Mouse (Mus musculus) E14TG2a.4 (cell line): ENCODE measurements around the gene Lexm.
A peak's percentile ranks its signal among the peaks of the same experiment; 100 is the strongest.

Source experiments
- H3K27me3 ChIP-seq: 2 replicates; pipeline ENCODE4 v1.6.1; 2014; ENCODE audit warnings: low read length, control low read depth; ENCODE audit not compliant: insufficient read depth
- H3K36me3 ChIP-seq: 2 replicates; pipeline ENCODE4 v1.6.1; 2014; ENCODE audit warnings: low read length, control low read depth; ENCODE audit not compliant: insufficient read depth
- H3K4me1 ChIP-seq: replicated peaks from 2 replicates; pipeline ENCODE4 v1.6.1; 2014; ENCODE audit warnings: low read depth, low read length, control low read depth
- H3K4me3 ChIP-seq: replicated peaks from 2 replicates; pipeline ENCODE4 v1.5.1; 2014; ENCODE audit warnings: mild to moderate bottlenecking, low read length
- H3K9me3 ChIP-seq: 2 replicates; pipeline ENCODE4 v1.6.1; 2014; ENCODE audit warnings: low read length, control low read depth
- CTCF ChIP-seq: conservative IDR thresholded peaks from 2 replicates; pipeline ENCODE4 v1.5.1; 2014; ENCODE audit warnings: low read length
- NANOG ChIP-seq: IDR thresholded peaks from 2 replicates; pipeline ENCODE4 v1.6.1; 2014; ENCODE audit warnings: borderline replicate concordance, low read length, mixed read lengths
- POU5F1 ChIP-seq: IDR thresholded peaks from 2 replicates; pipeline ENCODE4 v1.6.1; 2014; ENCODE audit warnings: low read length, borderline replicate concordance

Gene Lexm

GRCm38 (mm10) chr4:106584665-106585064, 32.4 kb downstream of the Lexm start:
- TF ChIP-seq CTCF (no peak), POU5F1 (no peak), NANOG (no peak)
- Histone ChIP-seq H3K27me3 (no peaks in the 10 kb centered on the region), H3K36me3 (peaks cover 98% of the 10 kb centered on the region), H3K4me1 (peaks cover 97% of the 10 kb centered on the region), H3K9me3 (no peaks in the 10 kb centered on the region), H3K4me3 (no peak overlapping the region)

DNA sequence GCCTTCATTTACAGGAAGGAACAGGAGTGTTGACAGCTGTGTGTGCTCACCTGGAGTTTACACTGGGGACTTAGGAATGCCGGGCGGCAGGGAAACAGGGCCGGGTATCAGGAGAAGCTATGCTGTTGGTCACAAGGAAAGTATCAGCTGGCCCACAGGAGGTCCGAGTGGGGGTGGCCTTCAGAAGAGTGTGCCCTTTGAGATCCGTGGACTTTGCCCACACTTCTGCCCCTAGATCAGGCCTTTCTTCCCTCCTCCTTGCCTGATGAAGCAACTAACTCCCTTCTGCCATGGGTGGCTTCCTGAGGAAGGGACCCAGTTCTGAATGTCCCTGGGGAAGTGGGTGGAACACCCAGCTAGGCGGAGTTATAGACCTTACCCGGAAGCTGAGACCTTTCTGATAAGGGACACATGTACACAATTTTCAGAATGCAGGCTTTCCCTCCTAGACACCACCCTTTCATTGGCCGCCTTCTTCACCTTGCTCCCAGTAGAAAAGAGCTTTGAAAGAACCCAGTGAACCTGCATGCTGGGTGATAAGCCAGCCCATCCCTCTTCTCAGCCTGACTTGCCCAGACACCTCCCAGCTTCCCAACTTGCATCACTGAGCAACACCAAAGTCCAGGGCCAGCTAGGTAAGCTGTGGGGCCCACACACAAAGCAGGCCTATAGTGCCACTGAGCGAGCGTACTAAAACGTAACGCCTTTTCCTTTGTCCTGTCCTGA, 34.5 kb downstream of the Lexm start:
- H3K36me3 ChIP-seq, result peaks cover 97% of the 10 kb centered on the region
- H3K9me3 ChIP-seq, result no peaks in the 10 kb centered on the region
- no peaks in the 10 kb centered on the region for H3K27me3 ChIP-seq
- no peak for TF ChIP-seq POU5F1
- no peak for TF ChIP-seq CTCF
- no peak for TF ChIP-seq NANOG
- peaks cover 80% of the 10 kb centered on the region for H3K4me1 ChIP-seq
- peak overlapping the region; percentile 30 for H3K4me3 ChIP-seq

DNA sequence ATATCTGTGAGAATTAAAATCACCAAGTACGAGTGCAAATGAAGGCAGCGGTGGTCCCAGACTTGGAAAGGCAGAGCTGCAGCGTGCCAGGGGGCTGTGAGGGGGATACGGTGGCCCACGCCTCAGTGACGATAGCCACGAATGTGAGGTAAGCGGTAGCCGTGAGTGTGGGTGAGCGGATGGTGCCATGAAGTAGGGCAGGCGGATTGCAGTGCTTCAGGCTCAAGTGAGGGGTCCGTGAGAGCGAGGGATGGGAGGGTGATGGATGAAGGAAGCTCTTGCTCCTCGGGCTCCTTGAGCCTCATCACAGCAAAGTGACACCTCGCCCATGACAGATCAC, 35.2 kb downstream of the Lexm start:
- Histone ChIP-seq H3K27me3 (no peaks in the 10 kb centered on the region), H3K9me3 (no peaks in the 10 kb centered on the region), H3K4me3 (peak overlapping the region; percentile 30), H3K36me3 (peaks cover 98% of the 10 kb centered on the region), H3K4me1 (peaks cover 79% of the 10 kb centered on the region)
- no peak for TF ChIP-seq POU5F1
- no peak for TF ChIP-seq CTCF
- no peak for TF ChIP-seq NANOG

DNA sequence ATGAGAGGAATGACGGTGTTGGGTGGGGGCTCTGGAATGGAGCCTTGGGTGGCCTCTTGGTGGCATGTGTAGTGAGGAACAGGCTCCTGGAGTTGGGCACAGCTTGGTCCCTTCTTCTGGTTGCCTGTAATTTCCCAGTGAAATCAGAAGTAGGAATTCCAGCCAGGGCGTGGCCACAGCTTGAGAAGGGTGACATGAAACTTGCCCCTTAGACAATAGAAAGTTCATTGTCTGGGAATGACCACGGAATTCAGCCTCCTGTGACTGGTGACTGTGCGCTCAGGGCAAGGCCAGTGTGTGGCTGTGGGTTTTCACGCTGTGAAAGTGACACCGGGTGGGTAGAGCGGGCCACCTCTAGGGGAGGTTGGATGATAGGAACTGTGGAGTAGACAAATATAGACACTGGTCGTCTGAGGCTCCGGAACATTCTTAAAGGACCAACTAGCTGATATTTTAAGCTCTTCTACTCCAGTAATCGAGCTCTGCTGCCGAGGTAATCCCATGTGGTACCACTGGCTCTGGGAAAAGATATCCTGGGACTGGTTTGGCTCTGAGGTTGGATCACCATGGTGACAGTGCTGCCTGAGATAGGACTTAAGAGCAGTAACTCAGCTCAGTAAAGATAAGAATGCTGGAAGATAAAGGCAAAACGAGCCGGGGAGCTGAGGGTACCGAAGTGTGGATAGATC, 35.7 kb downstream of the Lexm start:
- no peak for TF ChIP-seq NANOG
- TF ChIP-seq CTCF, result no peak
- no peak for TF ChIP-seq POU5F1
- H3K9me3 ChIP-seq, result no peaks in the 10 kb centered on the region
- H3K4me1 ChIP-seq, result peaks cover 79% of the 10 kb centered on the region
- no peaks in the 10 kb centered on the region for H3K27me3 ChIP-seq
- peak overlapping the region; percentile 30 for H3K4me3 ChIP-seq
- peaks cover 98% of the 10 kb centered on the region for H3K36me3 ChIP-seq

GRCm38 (mm10) chr4:106577511-106577910, 39.5 kb downstream of the Lexm start:
- H3K4me1 ChIP-seq, result peaks cover 74% of the 10 kb centered on the region
- H3K36me3 ChIP-seq, result peaks cover 99% of the 10 kb centered on the region
- TF ChIP-seq NANOG, result no peak
- no peak for TF ChIP-seq CTCF
- no peak for TF ChIP-seq POU5F1
- no peak overlapping the region for H3K4me3 ChIP-seq
- H3K9me3 ChIP-seq, result no peaks in the 10 kb centered on the region
- H3K27me3 ChIP-seq, result no peaks in the 10 kb centered on the region

DNA sequence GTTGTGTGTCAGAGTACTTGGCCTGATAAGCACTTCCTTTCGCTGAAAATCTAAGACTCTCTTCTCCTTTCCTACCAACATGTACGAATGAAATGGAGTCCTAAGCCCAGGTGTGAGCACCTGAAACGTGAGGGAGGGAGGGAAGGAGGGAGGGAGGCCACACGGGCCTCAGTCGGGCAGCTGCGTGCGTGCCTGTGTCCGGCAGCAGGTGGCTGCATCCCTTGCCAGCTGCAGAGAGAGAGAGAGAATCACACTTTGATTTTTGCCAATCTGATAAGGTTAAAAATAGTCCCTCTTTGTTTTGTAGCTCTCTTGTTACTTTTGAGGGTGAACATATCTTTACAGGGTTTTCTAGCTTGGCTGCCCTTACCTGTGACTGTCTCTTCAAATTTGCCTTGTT, 42.0 kb downstream of the Lexm start:
- H3K4me1 ChIP-seq, result peaks cover 72% of the 10 kb centered on the region
- no peak for TF ChIP-seq NANOG
- TF ChIP-seq CTCF, result no peak
- no peak for TF ChIP-seq POU5F1
- peaks cover 99% of the 10 kb centered on the region for H3K36me3 ChIP-seq
- H3K27me3 ChIP-seq, result no peaks in the 10 kb centered on the region
- no peak overlapping the region for H3K4me3 ChIP-seq
- no peaks in the 10 kb centered on the region for H3K9me3 ChIP-seq

DNA sequence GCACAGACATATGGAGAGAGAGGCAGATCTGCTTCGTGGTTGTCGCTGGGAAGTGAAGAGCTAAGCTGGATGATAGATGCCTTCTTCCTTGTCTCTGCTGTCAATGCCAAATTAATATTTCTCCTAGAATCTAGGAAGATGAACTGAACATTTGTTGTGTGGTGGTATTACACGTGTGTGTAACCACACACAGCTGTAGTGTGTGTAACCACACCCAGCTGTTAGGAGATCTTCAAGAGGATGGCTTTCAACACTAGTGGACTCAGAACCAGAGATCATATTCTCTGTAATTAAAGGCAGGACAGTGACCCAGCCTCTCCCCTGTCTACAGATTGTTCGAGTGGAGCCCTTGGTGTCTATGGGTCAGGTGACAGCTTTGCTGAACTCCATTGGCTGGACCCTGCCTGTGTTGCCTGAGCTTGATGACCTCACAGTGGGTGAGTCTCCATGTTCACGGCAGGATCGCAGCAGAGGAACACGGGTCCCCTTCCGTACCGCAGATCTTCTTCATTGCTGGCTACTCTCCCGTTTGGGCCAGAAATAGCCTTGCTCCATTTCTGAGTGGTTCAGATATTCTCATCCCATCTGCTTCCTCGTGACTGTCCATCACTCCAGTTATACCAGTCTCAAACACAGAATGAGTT, 45.8 kb downstream of the Lexm start:
- Histone ChIP-seq H3K36me3 (peaks cover 98% of the 10 kb centered on the region), H3K9me3 (no peaks in the 10 kb centered on the region), H3K27me3 (no peaks in the 10 kb centered on the region), H3K4me1 (peaks cover 71% of the 10 kb centered on the region), H3K4me3 (no peak overlapping the region)
- TF ChIP-seq NANOG, result no peak
- TF ChIP-seq CTCF, result no peak
- TF ChIP-seq POU5F1, result no peak

DNA sequence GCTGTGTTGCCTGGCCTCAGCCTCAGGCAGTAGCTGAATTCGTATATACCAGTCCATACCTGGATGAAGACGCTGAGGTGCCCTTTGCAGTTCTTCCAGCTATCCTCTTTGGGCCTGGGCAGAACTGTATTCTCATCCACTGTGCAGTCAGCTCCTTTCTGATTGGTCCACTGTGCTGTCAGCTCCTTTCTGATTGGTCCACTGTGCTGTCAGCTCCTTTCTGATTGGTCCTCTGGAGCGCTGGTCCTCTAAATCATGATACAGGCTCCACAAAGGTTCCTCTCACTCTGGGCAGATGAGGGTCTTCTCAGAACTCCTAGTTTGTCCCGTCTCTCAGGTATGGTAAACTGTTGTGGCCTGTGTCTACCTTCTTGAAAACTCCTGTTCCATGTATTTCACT, 47.4 kb downstream of the Lexm start:
- no peak for TF ChIP-seq CTCF
- TF ChIP-seq POU5F1, result no peak
- no peak for TF ChIP-seq NANOG
- no peaks in the 10 kb centered on the region for H3K27me3 ChIP-seq
- no peak overlapping the region for H3K4me3 ChIP-seq
- H3K4me1 ChIP-seq, result peaks cover 56% of the 10 kb centered on the region
- H3K36me3 ChIP-seq, result peaks cover 98% of the 10 kb centered on the region
- H3K9me3 ChIP-seq, result no peaks in the 10 kb centered on the region
